Mouse (Mus musculus) layer of hippocampus, adult 11-12 months (tissue): ENCODE measurements around the gene Mob3b.

ENCODE experiments used
- DNase-seq: peaks from one replicate; pipeline ENCODE4 v3.0.0; 2022; ENCODE audit warnings: low spot score

Gene Mob3b

GRCm38 (mm10) chr4:35065075-35065838 is 92.0 kb downstream of the Mob3b start:
- DNase-seq = peak; percentile 9

GRCm38 (mm10) chr4:35063146-35063719 is 94.1 kb downstream of the Mob3b start:
- no peak for DNase-seq

GRCm38 (mm10) chr4:35060964-35061363 is 96.3 kb downstream of the Mob3b start:
- DNase-seq = no peak

GRCm38 (mm10) chr4:35060401-35060800 is 96.9 kb downstream of the Mob3b start:
- DNase-seq = no peak

DNA sequence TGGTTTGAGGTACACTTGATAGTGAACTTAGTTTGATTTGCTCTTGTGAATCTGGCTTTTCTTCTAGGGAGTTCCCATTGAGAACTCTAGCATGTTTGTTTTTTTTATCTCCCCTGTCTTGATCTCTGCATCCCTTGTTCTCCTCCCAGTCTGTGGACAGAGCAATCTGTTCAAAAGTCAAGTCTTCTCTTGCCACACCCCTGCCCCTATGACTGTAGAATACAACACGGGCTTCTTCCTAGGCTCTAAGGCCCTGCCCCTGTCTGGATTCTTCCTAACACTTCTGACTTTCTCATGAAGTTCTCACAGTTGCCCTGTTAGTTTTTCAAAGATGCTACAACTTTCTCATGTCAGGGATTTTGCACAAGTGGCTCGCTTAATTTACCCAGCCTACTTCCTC is 102.9 kb downstream of the Mob3b start:
- DNase-seq = no peak

DNA sequence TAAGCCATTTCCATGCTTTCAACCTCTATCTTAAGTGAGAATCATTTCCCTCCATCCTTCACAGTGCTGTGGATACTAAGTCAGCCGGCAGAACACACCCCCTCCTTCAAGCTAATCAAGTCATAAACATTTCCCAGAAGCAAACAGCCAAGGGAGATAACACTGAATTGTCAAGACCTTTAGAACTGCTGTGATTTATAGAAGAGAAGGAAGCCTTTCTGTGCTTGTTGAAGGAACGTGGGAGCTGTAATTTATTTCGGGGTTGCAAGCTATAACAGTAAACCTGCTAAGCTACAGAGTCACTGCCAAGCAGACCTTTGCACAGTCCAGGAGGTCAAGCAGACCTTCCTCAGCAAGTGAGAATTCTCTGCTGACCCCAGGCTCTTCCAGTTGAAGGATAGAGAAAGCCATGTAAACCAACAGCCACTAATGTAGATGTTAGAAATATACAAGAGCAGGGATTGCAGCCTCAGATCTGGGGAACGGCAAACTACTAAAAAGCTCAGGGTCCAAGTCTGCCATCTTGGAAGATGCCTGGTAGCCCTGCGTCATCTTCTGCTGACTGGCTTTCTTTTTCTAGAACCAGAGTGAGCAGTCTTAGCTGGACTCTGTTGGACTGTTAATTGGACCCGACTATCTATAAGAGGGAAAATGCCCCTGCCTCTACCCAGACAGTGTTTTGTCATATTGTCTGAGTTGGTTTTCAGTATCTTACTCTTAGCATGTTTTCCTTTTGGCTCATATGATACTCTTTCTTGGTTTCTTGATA is 104.9 kb downstream of the Mob3b start:
- DNase-seq = no peak

GRCm38 (mm10) chr4:35051152-35051551 is 106.1 kb downstream of the Mob3b start:
- no peak for DNase-seq

GRCm38 (mm10) chr4:35049742-35050058 is 107.6 kb downstream of the Mob3b start:
- no peak for DNase-seq

DNA sequence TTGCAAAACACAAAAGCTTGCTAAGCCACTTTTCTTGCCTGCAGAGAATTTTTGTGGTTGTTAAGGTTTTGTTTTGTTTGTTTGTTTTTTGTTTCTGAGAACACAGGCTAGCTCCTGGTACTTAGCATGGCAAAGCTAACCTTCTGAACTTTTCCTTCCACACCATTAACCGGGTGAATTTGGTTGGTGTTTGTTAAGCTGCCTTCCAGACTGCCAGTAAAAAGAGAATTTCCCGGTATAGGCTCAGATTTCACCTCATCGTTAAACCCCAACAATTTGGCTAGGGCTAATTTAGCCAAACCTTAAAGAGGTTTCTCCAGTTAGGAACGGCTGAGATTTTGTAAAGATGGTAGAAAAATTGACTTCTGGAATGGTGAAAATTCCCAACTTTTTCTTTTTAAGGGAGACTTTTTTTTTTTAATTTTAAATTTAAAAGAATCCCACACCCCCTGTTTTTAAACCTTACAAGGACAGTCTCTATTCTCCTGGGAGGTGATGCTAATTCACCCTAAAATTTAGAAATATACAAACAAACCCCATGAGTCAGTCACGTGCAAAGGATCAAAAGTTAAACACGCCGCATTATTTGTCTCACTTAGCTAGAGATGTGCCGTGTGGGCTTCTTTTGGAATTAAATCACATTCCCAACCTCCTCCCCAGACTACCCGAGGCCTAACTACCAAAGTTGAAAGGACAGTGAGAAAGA is 108.1 kb downstream of the Mob3b start:
- no peak for DNase-seq

- DNase-seq = no peak
Measured at GRCm38 (mm10) chr4:35040896-35041295, 116.4 kb downstream of the Mob3b start.

GRCm38 (mm10) chr4:35040306-35040705 is 117.0 kb downstream of the Mob3b start:
- DNase-seq = no peak

GRCm38 (mm10) chr4:35037824-35038223 is 119.5 kb downstream of the Mob3b start:
- DNase-seq = no peak

DNA sequence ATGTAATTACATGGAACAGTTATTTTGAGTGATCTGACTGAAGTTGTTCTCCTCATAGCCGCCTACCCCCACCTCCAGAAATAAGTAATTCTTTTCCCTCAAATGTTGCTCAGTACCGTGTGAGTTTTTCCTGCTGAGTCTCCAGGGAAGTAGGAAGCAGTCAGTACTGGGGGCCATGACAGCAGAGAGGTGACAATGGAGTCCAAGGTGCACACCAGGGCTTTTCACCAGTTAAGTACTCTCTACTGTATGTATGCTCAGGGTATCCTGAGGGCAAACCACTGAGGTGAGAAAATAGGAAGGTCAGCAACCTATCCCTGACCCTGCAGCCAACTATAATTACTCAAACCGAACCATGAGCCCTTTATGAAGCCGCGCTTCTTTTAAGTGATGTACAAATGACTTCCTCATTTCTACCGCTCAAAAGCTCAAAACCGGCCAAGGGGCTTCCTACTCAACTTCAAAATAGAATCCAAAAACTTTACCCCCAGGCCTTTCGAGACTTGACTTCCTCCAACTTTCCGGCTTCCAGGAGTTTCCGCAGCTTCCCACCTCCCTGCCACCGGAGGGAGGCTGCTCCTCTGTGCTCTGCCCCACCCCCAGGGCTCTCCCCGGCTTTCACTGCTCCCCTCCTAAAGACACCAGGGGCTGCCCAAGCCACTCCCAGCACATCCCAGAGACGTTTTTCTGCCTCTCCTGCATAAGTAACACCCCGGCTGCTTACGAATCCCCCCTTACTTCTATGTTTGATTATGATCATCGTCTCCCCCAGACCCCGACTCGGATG is 122.6 kb downstream of the Mob3b start:
- DNase-seq = no peak

DNA sequence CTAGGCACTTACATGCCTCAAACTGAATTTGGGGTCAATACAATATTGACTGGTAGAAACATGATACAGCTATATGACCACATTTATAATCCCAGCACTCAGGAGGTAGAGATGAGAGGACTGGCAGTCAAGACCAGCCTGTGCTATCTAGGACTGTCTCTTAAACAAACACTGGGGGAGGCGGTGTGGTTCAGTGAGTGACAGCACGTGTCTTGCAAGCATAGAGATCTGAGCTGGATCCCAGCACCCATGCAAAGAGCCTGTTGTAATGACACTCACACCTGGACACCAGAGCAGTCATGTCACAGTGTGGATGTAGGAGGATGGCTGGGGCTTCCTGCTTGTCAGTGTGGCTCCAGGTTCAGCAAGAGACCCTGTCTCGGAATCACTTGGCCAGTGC is 124.5 kb downstream of the Mob3b start:
- no peak for DNase-seq

DNA sequence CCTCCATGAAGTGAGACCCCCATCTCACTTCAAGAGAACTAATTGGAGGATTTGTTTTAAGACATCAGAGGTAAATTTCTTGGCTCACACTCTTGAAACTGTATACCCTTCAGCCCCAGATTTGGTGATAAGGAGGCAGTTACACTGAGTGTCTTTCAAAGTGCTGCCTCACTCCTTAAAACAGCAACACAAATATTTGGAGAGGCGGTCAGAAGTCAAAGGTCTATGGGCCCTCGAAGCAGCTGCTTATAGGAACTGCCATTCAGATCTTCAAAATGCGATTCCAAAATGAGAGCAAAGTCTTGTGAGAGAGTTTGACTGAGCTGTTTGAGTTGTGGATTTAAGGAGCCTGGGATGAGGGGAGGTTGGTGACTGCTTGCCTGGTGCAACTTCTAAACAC is 125.7 kb downstream of the Mob3b start:
- no peak for DNase-seq

DNA sequence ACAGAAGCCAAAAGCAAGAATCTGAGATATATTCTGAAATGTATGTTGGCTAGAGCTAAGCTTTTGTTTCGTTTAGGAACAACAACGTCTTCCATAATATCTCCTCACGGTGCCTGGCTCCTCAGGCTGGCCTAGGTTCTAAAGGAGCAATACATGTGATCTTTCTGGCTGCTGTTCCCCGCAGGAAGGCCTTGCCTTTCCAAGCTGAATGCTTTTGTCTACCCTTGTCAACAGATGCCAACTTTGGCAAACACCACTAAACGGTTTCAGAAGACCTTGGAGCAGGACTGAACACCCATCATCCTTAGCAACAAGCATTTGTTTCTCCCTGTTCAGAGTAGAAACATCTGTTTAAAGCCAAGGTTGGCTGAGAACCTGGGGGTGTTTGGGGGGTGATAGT is 126.1 kb downstream of the Mob3b start:
- peak; percentile 13 for DNase-seq

- no peak for DNase-seq
Measured at GRCm38 (mm10) chr4:35018416-35018815, 138.9 kb downstream of the Mob3b start.

DNA sequence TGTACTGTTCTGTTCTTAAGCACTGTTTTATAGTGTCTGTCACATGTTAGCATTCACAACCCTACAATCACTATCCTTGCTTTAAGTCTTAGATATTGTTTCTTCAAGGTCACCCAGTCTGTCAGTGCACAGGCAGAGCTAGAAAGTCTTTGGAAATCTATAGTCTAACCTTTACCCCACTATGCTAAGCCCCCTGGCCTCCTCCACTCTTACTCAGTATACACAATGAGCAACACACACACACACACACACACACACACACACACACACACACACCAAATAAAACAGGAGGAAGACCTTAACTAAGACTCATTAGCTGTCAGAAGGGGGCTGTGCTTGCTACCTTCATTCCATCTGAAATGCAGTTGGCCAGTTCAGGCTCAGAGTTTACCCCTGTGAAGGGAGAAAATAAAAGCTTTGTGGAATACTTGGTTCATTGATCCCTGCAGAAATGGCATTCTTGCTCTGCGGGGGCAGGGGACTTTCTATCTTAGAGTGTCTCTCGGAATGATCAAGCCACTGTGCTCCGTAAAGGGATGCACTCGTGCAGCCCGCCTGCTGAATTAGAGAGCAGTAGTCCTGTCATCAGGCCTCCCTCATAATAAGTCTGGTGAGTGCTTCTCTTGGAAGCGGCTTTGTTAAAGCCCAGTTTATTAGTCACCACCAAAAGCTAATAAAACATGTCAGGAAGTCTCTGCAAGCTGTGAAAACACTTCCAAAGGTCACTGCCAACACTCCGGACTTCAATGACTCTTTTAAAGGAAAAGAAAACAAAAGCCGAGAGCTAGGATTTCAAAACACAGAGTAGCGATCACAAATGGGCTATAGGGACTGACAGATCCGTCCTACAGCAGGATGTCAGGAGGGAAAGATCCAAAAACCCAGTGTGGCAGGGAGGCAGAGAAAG is 144.6 kb downstream of the Mob3b start:
- DNase-seq = no peak

DNA sequence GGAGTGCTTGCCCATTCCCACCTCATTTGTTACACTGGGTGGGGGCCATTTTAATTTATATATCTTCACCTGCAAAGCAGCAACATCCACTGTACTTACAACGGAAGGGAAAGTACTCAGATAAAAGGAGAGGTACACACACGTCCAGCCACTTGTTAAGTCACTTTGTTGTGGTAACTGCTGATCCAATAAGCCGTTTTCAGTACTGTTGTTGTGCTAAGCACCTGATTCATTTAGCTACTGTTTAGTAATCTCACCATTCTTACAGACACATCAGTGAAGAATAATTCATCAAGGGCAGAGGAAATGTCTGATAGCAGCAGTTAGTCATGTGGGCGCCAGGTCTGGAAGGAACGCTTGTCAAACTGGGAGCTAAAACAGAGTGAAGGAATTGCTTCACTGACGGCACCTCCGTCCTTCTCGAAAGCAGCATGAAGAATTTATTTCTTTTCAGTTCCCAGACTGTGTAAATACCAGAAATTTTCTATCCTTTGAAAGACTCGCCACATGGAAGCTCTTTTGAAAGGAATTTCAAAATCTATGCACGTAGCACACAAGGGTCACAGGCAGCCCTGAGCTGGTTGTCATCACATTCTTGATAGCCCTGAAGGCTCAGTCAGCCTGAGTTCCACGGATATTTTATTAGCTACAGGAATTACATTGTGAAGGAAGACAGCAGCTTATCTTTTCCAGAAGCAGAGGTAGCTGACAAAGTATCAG is 150.6 kb downstream of the Mob3b start:
- DNase-seq = no peak

- no peak for DNase-seq
Measured at GRCm38 (mm10) chr4:35006056-35006455, 151.2 kb downstream of the Mob3b start.
